8 mouse cellular contexts compared by ENCODE assay signal in genomic region chr17:66076174-66076927, GRCm38 (mm10). TPM values are rescaled to one million over a fixed set of nuclear protein-coding genes. Genes with fewer than 3 reads are reported as not detected.
DNase-seq lines count a peak whose midpoint lies in the region; ATAC-seq and TF ChIP-seq lines count a peak whose summit lies in the region.

No protein-coding gene starts in this region.

- 3% methylated on average over 49 of the region's 95 CpGs for WGBS in lung, postnatal 0 days

- peak overlapping the region; percentile 94 for H3K4me3 ChIP-seq in lung, postnatal 0 days (ENCODE audit: low read depth, low read length)

- H3K36me3 ChIP-seq in lung, postnatal 0 days (ENCODE audit: insufficient read depth, low read length), result no peaks in the 10 kb centered on the region; the same call in 1 of the 2 replicates

- H3K4me2 ChIP-seq in lung, postnatal 0 days (replicated peaks; ENCODE audit: low read depth, low read length), result peak overlapping the region; percentile 95

- peak overlapping the region; percentile 92 for H3K27ac ChIP-seq in lung, postnatal 0 days (ENCODE audit: low read length)

- no peaks in the 10 kb centered on the region for H3K4me1 ChIP-seq in lung, postnatal 0 days (ENCODE audit: insufficient read depth, low read depth, low read length)

- no peaks in the 10 kb centered on the region for H3K27me3 ChIP-seq in lung, postnatal 0 days (replicated peaks; ENCODE audit: insufficient read depth, low read length)

- TF ChIP-seq CTCF in lung, postnatal 0 days (IDR thresholded peaks at IDR 0.05), result no peak

- peak; percentile 51 to 52 for DNase-seq in adrenal gland, adult 18-20 months (ENCODE audit: low spot score in 2 of 2)
- no peak for DNase-seq in adrenal gland, postnatal 4 days (ENCODE audit: low spot score in 2 of 2)
- DNase-seq in adrenal gland, postnatal 36 days, result peak; percentile 55 to 70
- peak; percentile 42 to 53 for DNase-seq in heart, postnatal 10 days
- DNase-seq in layer of hippocampus, adult 8-10 months (ENCODE audit: low spot score in 2 of 2), result peak; percentile 26 to 42
- DNase-seq in lung, postnatal 0 days (ENCODE audit: low spot score), result peak; percentile 55
- peak; percentile 54 for DNase-seq in retina, postnatal 1 day

- no peak for TF ChIP-seq EP300 in lung, postnatal 0 days (IDR thresholded peaks at IDR 0.05)

- peak; percentile 60 for ATAC-seq in erythroblast, adult 5-6 weeks (replicated peaks; ENCODE audit: low FRiP score, poor library complexity, severe bottlenecking)
- ATAC-seq in lung, postnatal 0 days, result peak; percentile 82

- no peaks in the 10 kb centered on the region for H3K9me3 ChIP-seq in lung, postnatal 0 days (ENCODE audit: low read length)

- H3K9ac ChIP-seq in lung, postnatal 0 days (replicated peaks; ENCODE audit: low read depth), result peak overlapping the region; percentile 69

- intact Hi-C loops in heart, postnatal 10 days (cut with DNase I), result no loop called here

RNA-seq across cellular contexts. Expression of gene Ankrd12, which starts 0.5 kb away (rescaled TPM):
- total RNA-seq in adrenal gland, adult 18-20 months (2021), result 10 to 100 TPM; 25.2 to 32.1 TPM
- total RNA-seq in adrenal gland, postnatal 4 days (2021), result 10 to 100 TPM; 25.8 to 31.0 TPM
- 10 to 100 TPM; 28.9 to 29.3 TPM for total RNA-seq in adrenal gland, postnatal 36 days (2021)
- 27.8 and 45.0 TPM in 2 replicates for total RNA-seq in erythroblast, adult 5-6 weeks (2015; ENCODE audit: low replicate concordance)
- 27.3 and 32.6 TPM in 2 replicates for total RNA-seq in erythroblast, adult 5-6 weeks (2017; ENCODE audit: low replicate concordance)
- total RNA-seq in heart, postnatal 10 days (2021), result 10 to 100 TPM; 16.6 to 18.6 TPM
- 100 to 1,000 TPM; 198 to 247 (median 235) TPM for total RNA-seq in layer of hippocampus, adult 8-10 months (2022)
- polyA plus RNA-seq in lung, postnatal 0 days (2015; fragmentation: Nextera tagmentation; extraction: Ambion mirVana), result 29.4 and 33.4 TPM in 2 replicates

RNA-seq across cellular contexts. Expression of gene Ndufv2, which starts 25.0 kb away (rescaled TPM):
- 100 to 1,000 TPM; 362 to 532 TPM for total RNA-seq in adrenal gland, adult 18-20 months (2021)
- total RNA-seq in adrenal gland, postnatal 4 days (2021), result 100 to 1,000 TPM; 309 to 324 TPM
- 100 to 1,000 TPM; 368 to 381 TPM for total RNA-seq in adrenal gland, postnatal 36 days (2021)
- total RNA-seq in erythroblast, adult 5-6 weeks (2015; ENCODE audit: low replicate concordance), result 58.2 and 67.7 TPM in 2 replicates
- total RNA-seq in erythroblast, adult 5-6 weeks (2017; ENCODE audit: low replicate concordance), result 60.4 TPM in 2 replicates
- 1,000 to 10,000 TPM in 1 of 2 experiments, 100 to 1,000 TPM in 1; 990 to 1,025 TPM for total RNA-seq in heart, postnatal 10 days (2021)
- total RNA-seq in layer of hippocampus, adult 8-10 months (2022), result 100 to 1,000 TPM; 227 to 270 (median 244) TPM
- 219 and 239 TPM in 2 replicates for polyA plus RNA-seq in lung, postnatal 0 days (2015; fragmentation: Nextera tagmentation; extraction: Ambion mirVana)

RNA-seq across cellular contexts. Expression of gene Washc1, which starts 35.0 kb away (rescaled TPM):
- 10 to 100 TPM; 34.0 to 36.6 TPM for total RNA-seq in adrenal gland, adult 18-20 months (2021)
- 10 to 100 TPM; 53.4 to 54.3 TPM for total RNA-seq in adrenal gland, postnatal 4 days (2021)
- total RNA-seq in adrenal gland, postnatal 36 days (2021), result 10 to 100 TPM; 31.8 to 35.5 TPM
- 5.4 and 9.6 TPM in 2 replicates for total RNA-seq in erythroblast, adult 5-6 weeks (2015; ENCODE audit: low replicate concordance)
- total RNA-seq in erythroblast, adult 5-6 weeks (2017; ENCODE audit: low replicate concordance), result 5.9 and 8.9 TPM in 2 replicates
- total RNA-seq in heart, postnatal 10 days (2021), result 10 to 100 TPM; 22.6 to 25.8 TPM
- total RNA-seq in layer of hippocampus, adult 8-10 months (2022), result 10 to 100 TPM; 41.0 to 51.1 (median 49.0) TPM
- 40.1 and 43.4 TPM in 2 replicates for polyA plus RNA-seq in lung, postnatal 0 days (2015; fragmentation: Nextera tagmentation; extraction: Ambion mirVana)

RNA-seq across cellular contexts. Expression of gene Ddx11, which starts 47.0 kb away (rescaled TPM):
- total RNA-seq in adrenal gland, adult 18-20 months (2021), result 1 to 10 TPM; 3.7 to 4.2 TPM
- total RNA-seq in adrenal gland, postnatal 4 days (2021), result 10 to 100 TPM; 15.6 to 15.7 TPM
- 1 to 10 TPM; 4.3 to 6.4 TPM for total RNA-seq in adrenal gland, postnatal 36 days (2021)
- 1.2 and 3.1 TPM in 2 replicates for total RNA-seq in erythroblast, adult 5-6 weeks (2015; ENCODE audit: low replicate concordance)
- total RNA-seq in erythroblast, adult 5-6 weeks (2017; ENCODE audit: low replicate concordance), result 3.5 and 6.0 TPM in 2 replicates
- total RNA-seq in heart, postnatal 10 days (2021), result 1 to 10 TPM; 2.9 to 4.3 TPM
- 1 to 10 TPM in 3 of 4 experiments, under 1 TPM in 1; 0.89 to 1.9 (median 1.4) TPM for total RNA-seq in layer of hippocampus, adult 8-10 months (2022)
- polyA plus RNA-seq in lung, postnatal 0 days (2015; fragmentation: Nextera tagmentation; extraction: Ambion mirVana), result 2.1 and 2.2 TPM in 2 replicates

Comparison
In these comparisons a context has a peak if more than half of its experiments do, and no peak if none do; other contexts are left out.
1. DNase-seq: peak in adrenal gland, adult 18-20 months (2 of 2), adrenal gland, postnatal 36 days (2 of 2), heart, postnatal 10 days (2 of 2), layer of hippocampus, adult 8-10 months (2 of 2), lung, postnatal 0 days (single experiment) and retina, postnatal 1 day (single experiment); none in adrenal gland, postnatal 4 days (0 of 2).
2. RNA of gene Ankrd12, which starts 0.5 kb away (total RNA-seq): 198 to 247 TPM in layer of hippocampus, adult 8-10 months; 27.3 to 45.0 TPM in erythroblast, adult 5-6 weeks, 25.2 to 32.1 TPM in adrenal gland, adult 18-20 months, 25.8 to 31.0 TPM in adrenal gland, postnatal 4 days, 28.9 to 29.3 TPM in adrenal gland, postnatal 36 days and 16.6 to 18.6 TPM in heart, postnatal 10 days; every median in the first group is over 4 times any median in the second.